Comparison of ENCODE assay signal across 8 mouse cellular contexts in genomic region chr19:60791164-60791563, GRCm38 (mm10). TPM values are rescaled to one million over a fixed set of nuclear protein-coding genes. Genes with fewer than 3 reads are reported as not detected.
DNase-seq lines count a peak whose midpoint lies in the region; ATAC-seq and TF ChIP-seq lines count a peak whose summit lies in the region.

No protein-coding gene starts in this region.

- H3K9ac ChIP-seq in heart, embryonic 12.5 days: peak overlapping the region; percentile 100
- H3K9ac ChIP-seq in CH12.LX (ENCODE audit: insufficient read depth, low read depth): peak overlapping the region; percentile 75
- peak overlapping the region; percentile 100 for H3K9ac ChIP-seq in liver, embryonic 12.5 days

- ATAC-seq in heart, embryonic 12.5 days (ENCODE audit: insufficient number of reproducible peaks, low FRiP score): no peak
- ATAC-seq in liver, embryonic 12.5 days: no peak
- ATAC-seq in frontal cortex, adult (ENCODE audit: low TSS enrichment): no peak

- in situ Hi-C loops in CH12.LX (cut with MboI; ENCODE audit: low pct_ligation_motif_present, low pct_unique_long_range_greater_than_20kb, low sequenced_read_pairs): no loop called here

- DNase-seq in heart, adult 18-20 months: no peak
- no peak for DNase-seq in CH12.LX (ENCODE audit: extremely low read depth)
- no peak for DNase-seq in forebrain, embryonic 10.5 days (ENCODE audit: extremely low spot score, low spot score)
- no peak for DNase-seq in urinary bladder, postnatal 14 days (ENCODE audit: low spot score)
- no peak for DNase-seq in layer of hippocampus, adult 9-11 months

- dilution Hi-C loops in CH12.LX (cut with MboI; ENCODE audit: extremely low pct_ligation_motif_present, extremely low pct_unique_long_range_greater_than_20kb, low sequenced_read_pairs): no loop called here

- peaks cover 3% of the 10 kb centered on the region for H3K4me1 ChIP-seq in heart, embryonic 12.5 days (replicated peaks)
- peaks cover 0 to 20% of the 10 kb centered on the region in 2 experiments; a peak in 2 of 4 replicates for H3K4me1 ChIP-seq in CH12.LX (ENCODE audit: control insufficient read depth in 1 of 2, insufficient read depth in 2 of 2)
- peaks cover 30% of the 10 kb centered on the region for H3K4me1 ChIP-seq in forebrain, embryonic 10.5 days
- H3K4me1 ChIP-seq in liver, embryonic 12.5 days: peaks cover 46% of the 10 kb centered on the region

- no peak for TF ChIP-seq POLR2A in CH12.LX (IDR thresholded peaks at IDR 0.05; ENCODE audit: low read depth, low read length)

- no peak for TF ChIP-seq CTCF in CH12.LX (conservative IDR thresholded peaks at IDR 0.05 in 1 of 2, IDR thresholded peaks at IDR 0.05 in 1 of 2; ENCODE audit: low read depth in 2 of 2, low read length in 2 of 2)

- TF ChIP-seq RAD21 in CH12.LX (IDR thresholded peaks at IDR 0.05; ENCODE audit: low read depth, low read length): no peak

- H3K79me2 ChIP-seq in CH12.LX (replicated peaks; ENCODE audit: control insufficient read depth, extremely low read depth, insufficient read depth, poor library complexity, severe bottlenecking): peaks cover 33% of the 10 kb centered on the region

- peak overlapping the region; percentile 71 for H3K4me2 ChIP-seq in heart, embryonic 12.5 days
- peak overlapping the region; percentile 90 for H3K4me2 ChIP-seq in CH12.LX (ENCODE audit: insufficient read depth, low read depth, poor library complexity, severe bottlenecking)
- peak overlapping the region; percentile 92 for H3K4me2 ChIP-seq in liver, embryonic 12.5 days

- 23% methylated on average over 9 of the region's 9 CpGs for WGBS in heart, embryonic 12.5 days
- 19% methylated on average over 9 of the region's 9 CpGs for WGBS in forebrain, embryonic 10.5 days
- 15% methylated on average over 9 of the region's 9 CpGs for WGBS in liver, embryonic 12.5 days (ENCODE audit: insufficient replicate concordance)

- H3K27ac ChIP-seq in heart, embryonic 12.5 days (ENCODE audit: poor library complexity, severe bottlenecking): peak overlapping the region; percentile 99
- H3K27ac ChIP-seq in CH12.LX (ENCODE audit: insufficient read depth, low read depth): peak overlapping the region; percentile 95
- H3K27ac ChIP-seq in forebrain, embryonic 10.5 days: peak overlapping the region; percentile 99
- peak overlapping the region; percentile 99 for H3K27ac ChIP-seq in liver, embryonic 12.5 days

- H3K36me3 ChIP-seq in heart, embryonic 12.5 days: no peaks in the 10 kb centered on the region
- H3K36me3 ChIP-seq in CH12.LX (replicated peaks in 1 of 2; ENCODE audit: control insufficient read depth in 1 of 2, insufficient read depth in 1 of 2, low read length in 1 of 2): peaks cover 0 to 5% of the 10 kb centered on the region in 2 experiments
- H3K36me3 ChIP-seq in forebrain, embryonic 10.5 days (replicated peaks): peaks cover 9% of the 10 kb centered on the region; the same call in 1 of the 2 replicates
- H3K36me3 ChIP-seq in liver, embryonic 12.5 days: peaks cover 7% of the 10 kb centered on the region

- H3K4me3 ChIP-seq in heart, embryonic 12.5 days: peak overlapping the region; percentile 73
- H3K4me3 ChIP-seq in CH12.LX (replicated peaks in 1 of 3; ENCODE audit: low read depth in 2 of 3, low read length in 2 of 3, poor library complexity in 1 of 3): peak overlapping the region; percentile 77 to 96 (median 92)
- H3K4me3 ChIP-seq in forebrain, embryonic 10.5 days: peak overlapping the region; percentile 98
- peak overlapping the region; percentile 99 for H3K4me3 ChIP-seq in liver, embryonic 12.5 days

- H3K27me3 ChIP-seq in heart, embryonic 12.5 days (replicated peaks): no peaks in the 10 kb centered on the region
- no peaks in the 10 kb centered on the region for H3K27me3 ChIP-seq in CH12.LX (replicated peaks)
- H3K27me3 ChIP-seq in forebrain, embryonic 10.5 days (ENCODE audit: poor library complexity, severe bottlenecking): no peaks in the 10 kb centered on the region
- no peaks in the 10 kb centered on the region for H3K27me3 ChIP-seq in liver, embryonic 12.5 days (replicated peaks)

- no peak for TF ChIP-seq EP300 in CH12.LX (IDR thresholded peaks at IDR 0.05; ENCODE audit: low read length)

- no peaks in the 10 kb centered on the region for H3K9me3 ChIP-seq in heart, embryonic 12.5 days (replicated peaks)
- no peaks in the 10 kb centered on the region for H3K9me3 ChIP-seq in CH12.LX (replicated peaks; ENCODE audit: low read length)
- no peaks in the 10 kb centered on the region for H3K9me3 ChIP-seq in forebrain, embryonic 10.5 days
- no peaks in the 10 kb centered on the region for H3K9me3 ChIP-seq in liver, embryonic 12.5 days (replicated peaks)

TF ChIP-seq in CH12.LX, 34 proteins besides CTCF, POLR2A, EP300 and RAD21:
- TF ChIP-seq CHD2 (IDR thresholded peaks at IDR 0.05; ENCODE audit: low read length): 0 out of 2 replicates have a peak, but pooled peaks have one; percentile 6
- TF ChIP-seq JUN (IDR thresholded peaks at IDR 0.05; ENCODE audit: insufficient read depth, low read depth, low read length): no peak
- no peak for TF ChIP-seq MEF2A (IDR thresholded peaks at IDR 0.05; ENCODE audit: borderline replicate concordance, low read depth, low read length)
- peak; percentile 6; the same call in 1 of the 2 replicates for TF ChIP-seq MAZ (IDR thresholded peaks at IDR 0.05; ENCODE audit: low read depth, low read length)
- 0 out of 2 replicates have a peak, but pooled peaks have one; percentile 1 for TF ChIP-seq MAFK (IDR thresholded peaks at IDR 0.05; ENCODE audit: insufficient replicate concordance, low read length)
- no peak for TF ChIP-seq ETS1 (conservative IDR thresholded peaks at IDR 0.05; ENCODE audit: low read depth, low read length)
- no peak for TF ChIP-seq USF2 (conservative IDR thresholded peaks at IDR 0.05; ENCODE audit: low read depth, low read length)
- TF ChIP-seq JUND (conservative IDR thresholded peaks at IDR 0.05; ENCODE audit: low read depth, low read length): 0 out of 2 replicates have a peak, but pooled peaks have one; percentile 5
- TF ChIP-seq NRF1 (IDR thresholded peaks at IDR 0.05; ENCODE audit: low read depth, low read length): no peak

RNA-seq across cellular contexts. Expression of gene Eif3a, which starts 0.7 kb away (rescaled TPM):
- 124 TPM in 2 replicates for polyA plus RNA-seq in heart, embryonic 12.5 days (2016; fragmentation: Nextera tagmentation; extraction: Ambion mirVana)
- total RNA-seq in heart, adult 18-20 months (2021): 100 to 1,000 TPM; 103 to 114 TPM
- total RNA-seq in CH12.LX (2012; rRNA removed): 213 and 240 TPM in 2 replicates
- total RNA-seq in CH12.LX (2014; rRNA removed): 120 and 128 TPM in 2 replicates
- 372 and 420 TPM in 2 replicates for polyA plus RNA-seq in CH12.LX (2012; ENCODE audit: insufficient read length, low read depth)
- polyA plus RNA-seq in forebrain, embryonic 10.5 days (2016; fragmentation: Nextera tagmentation; extraction: Ambion mirVana): 165 and 170 TPM in 2 replicates
- 131 and 132 TPM in 2 replicates for polyA plus RNA-seq in liver, embryonic 12.5 days (2016; fragmentation: Nextera tagmentation; extraction: Ambion mirVana)

RNA-seq across cellular contexts. Expression of gene Fam45a, which starts 20.2 kb away (rescaled TPM):
- 22.3 and 25.9 TPM in 2 replicates for polyA plus RNA-seq in heart, embryonic 12.5 days (2016; fragmentation: Nextera tagmentation; extraction: Ambion mirVana)
- 10 to 100 TPM; 15.5 to 17.0 TPM for total RNA-seq in heart, adult 18-20 months (2021)
- 16.2 TPM in 2 replicates for total RNA-seq in CH12.LX (2012; rRNA removed)
- total RNA-seq in CH12.LX (2014; rRNA removed): 24.4 and 29.8 TPM in 2 replicates
- polyA plus RNA-seq in CH12.LX (2012; ENCODE audit: insufficient read length, low read depth): 27.3 and 35.2 TPM in 2 replicates
- 26.2 and 27.9 TPM in 2 replicates for polyA plus RNA-seq in forebrain, embryonic 10.5 days (2016; fragmentation: Nextera tagmentation; extraction: Ambion mirVana)
- 25.4 and 25.7 TPM in 2 replicates for polyA plus RNA-seq in liver, embryonic 12.5 days (2016; fragmentation: Nextera tagmentation; extraction: Ambion mirVana)

RNA-seq across cellular contexts. Expression of gene Nanos1, which starts 35.4 kb away (rescaled TPM):
- 1.5 and 2.1 TPM in 2 replicates for polyA plus RNA-seq in heart, embryonic 12.5 days (2016; fragmentation: Nextera tagmentation; extraction: Ambion mirVana)
- under 1 TPM; 0.17 to 0.26 TPM for total RNA-seq in heart, adult 18-20 months (2021)
- total RNA-seq in CH12.LX (2012; rRNA removed) (1.3 and 1.7 TPM in 2 replicates), CH12.LX (2014; rRNA removed) (3.1 and 3.2 TPM in 2 replicates)
- 0.91 and 1.2 TPM in 2 replicates for polyA plus RNA-seq in CH12.LX (2012; ENCODE audit: insufficient read length, low read depth)
- 1.4 and 1.6 TPM in 2 replicates for polyA plus RNA-seq in forebrain, embryonic 10.5 days (2016; fragmentation: Nextera tagmentation; extraction: Ambion mirVana)
- 1.3 and 1.6 TPM in 2 replicates for polyA plus RNA-seq in liver, embryonic 12.5 days (2016; fragmentation: Nextera tagmentation; extraction: Ambion mirVana)
